10 mouse cellular contexts compared by ENCODE assay signal in the genomic region with DNA sequence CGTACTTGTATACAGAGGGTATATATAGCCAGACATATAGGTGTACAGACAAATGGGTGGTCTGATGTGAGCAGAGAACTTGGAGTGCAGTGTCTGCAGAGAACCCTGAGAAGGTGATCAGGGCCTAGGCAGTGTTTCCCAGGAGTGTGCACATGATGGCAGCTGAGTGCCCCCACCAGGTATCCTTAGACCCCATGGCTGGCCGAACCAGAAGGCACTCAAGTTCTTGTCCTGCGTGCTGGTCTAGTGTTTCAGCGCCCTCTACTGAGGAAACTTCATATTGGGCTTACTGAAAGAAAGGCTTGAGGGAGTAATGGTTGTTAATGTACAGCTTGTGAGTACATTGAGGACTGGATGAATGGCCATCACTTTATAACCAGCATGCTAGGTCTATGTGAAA. TPM values are rescaled to one million over a fixed set of nuclear protein-coding genes. Genes with fewer than 3 reads are reported as not detected.
DNase-seq lines count a peak whose midpoint lies in the region; ATAC-seq lines count a peak whose summit lies in the region.
"Had no signal": no experiment of that assay in that cellular context is flagged by ENCODE, and none has a peak within 500 bp of the region (broad histone marks: within the 10 kb centered on the region; RNA-seq: fewer than 3 reads in every experiment).

No protein-coding gene starts in this region.

- no peak overlapping the region for H3K9ac ChIP-seq in midbrain, embryonic 11.5 days (ENCODE audit: low read length)
- H3K9ac ChIP-seq in midbrain, embryonic 14.5 days (replicated peaks; ENCODE audit: low read length) = no peak overlapping the region

- no peak overlapping the region for H3K4me2 ChIP-seq in midbrain, embryonic 11.5 days
- H3K4me2 ChIP-seq in midbrain, embryonic 14.5 days (ENCODE audit: low read length) = no peak overlapping the region

- H3K9me3 ChIP-seq in midbrain, embryonic 11.5 days (ENCODE audit: control insufficient read depth, low read length) = no peaks in the 10 kb centered on the region
- no peaks in the 10 kb centered on the region for H3K9me3 ChIP-seq in midbrain, embryonic 10.5 days (replicated peaks)
- H3K9me3 ChIP-seq in midbrain, embryonic 14.5 days (ENCODE audit: control insufficient read depth, low read length) = no peaks in the 10 kb centered on the region

- H3K36me3 ChIP-seq in midbrain, embryonic 11.5 days (ENCODE audit: control insufficient read depth, insufficient read depth, low read length) = peaks cover 3% of the 10 kb centered on the region; the same call in 1 of the 2 replicates
- peaks cover 33% of the 10 kb centered on the region for H3K36me3 ChIP-seq in midbrain, embryonic 10.5 days
- H3K36me3 ChIP-seq in midbrain, embryonic 14.5 days (ENCODE audit: control insufficient read depth, insufficient read depth, low read length) = peaks cover 19% of the 10 kb centered on the region

- peak; percentile 59 to 68 for DNase-seq in cerebellum, adult 18-20 months
- no peak for DNase-seq in cerebellum, adult 11-12 months
- peak; percentile 91 for DNase-seq in midbrain, embryonic 11.5 days (ENCODE audit: low spot score, missing footprints)
- no peak for DNase-seq in midbrain, embryonic 10.5 days (ENCODE audit: low spot score)
- DNase-seq in embryo, embryonic 11 days = peak; percentile 80
- DNase-seq in kidney, postnatal 10 days = peak; percentile 61
- DNase-seq in midbrain, embryonic 14.5 days = peak; percentile 82
- no peak for DNase-seq in ovary, postnatal 14 days (ENCODE audit: low spot score)

- no peak overlapping the region for H3K27ac ChIP-seq in midbrain, embryonic 11.5 days (ENCODE audit: low read depth, low read length)
- H3K27ac ChIP-seq in midbrain, embryonic 10.5 days (replicated peaks) = no peak overlapping the region
- no peak overlapping the region for H3K27ac ChIP-seq in midbrain, embryonic 14.5 days (replicated peaks; ENCODE audit: low read depth, low read length)

- H3K27me3 ChIP-seq in midbrain, embryonic 11.5 days (ENCODE audit: control insufficient read depth, insufficient read depth, low read length) = no peaks in the 10 kb centered on the region
- no peaks in the 10 kb centered on the region for H3K27me3 ChIP-seq in midbrain, embryonic 10.5 days (ENCODE audit: low read depth, poor library complexity, severe bottlenecking)
- H3K27me3 ChIP-seq in midbrain, embryonic 14.5 days (ENCODE audit: control insufficient read depth, insufficient read depth, low read length) = no peaks in the 10 kb centered on the region
- H3K27me3 ChIP-seq: Patski had no signal

- ATAC-seq in midbrain, embryonic 11.5 days (ENCODE audit: low FRiP score) = 0 out of 2 replicates have a peak, but pooled peaks have one; percentile 42
- no peak for ATAC-seq in midbrain, embryonic 14.5 days (ENCODE audit: low FRiP score, low TSS enrichment)
- ATAC-seq: Patski had no signal

- WGBS in midbrain, embryonic 11.5 days = 33% methylated on average over 4 of the region's 4 CpGs
- WGBS in midbrain, embryonic 10.5 days = 28% methylated on average over 4 of the region's 4 CpGs
- 26% methylated on average over 4 of the region's 4 CpGs for WGBS in midbrain, embryonic 14.5 days

- H3K4me3 ChIP-seq in midbrain, embryonic 11.5 days (ENCODE audit: low read depth, low read length) = no peak overlapping the region
- no peak overlapping the region for H3K4me3 ChIP-seq in midbrain, embryonic 10.5 days
- H3K4me3 ChIP-seq in midbrain, embryonic 14.5 days (replicated peaks; ENCODE audit: low read depth, low read length) = no peak overlapping the region

- no peaks in the 10 kb centered on the region for H3K4me1 ChIP-seq in midbrain, embryonic 11.5 days (ENCODE audit: control insufficient read depth, insufficient read depth, low read length)
- H3K4me1 ChIP-seq in midbrain, embryonic 10.5 days = no peaks in the 10 kb centered on the region
- H3K4me1 ChIP-seq in midbrain, embryonic 14.5 days (ENCODE audit: control insufficient read depth, insufficient read depth, low read length) = no peaks in the 10 kb centered on the region

RNA-seq across cellular contexts. Expression of a gene that starts 8.7 kb away (rescaled TPM):
- polyA plus RNA-seq in midbrain, embryonic 11.5 days (2014; fragmentation: Nextera tagmentation; extraction: Ambion mirVana) = 7.5 and 8.0 TPM in 2 replicates
- 13.9 and 14.4 TPM in 2 replicates for polyA plus RNA-seq in midbrain, embryonic 10.5 days (2016; fragmentation: Nextera tagmentation; extraction: Ambion mirVana)
- 10.1 and 15.1 TPM in 2 replicates for polyA plus RNA-seq in midbrain, embryonic 14.5 days (2014; fragmentation: Nextera tagmentation; extraction: Ambion mirVana)

RNA-seq across cellular contexts. Expression of a gene that starts 9.0 kb away (rescaled TPM):
- polyA plus RNA-seq in midbrain, embryonic 11.5 days (2014; fragmentation: Nextera tagmentation; extraction: Ambion mirVana) = 83.7 and 91.7 TPM in 2 replicates
- polyA plus RNA-seq in midbrain, embryonic 10.5 days (2016; fragmentation: Nextera tagmentation; extraction: Ambion mirVana) = 117 and 126 TPM in 2 replicates
- polyA plus RNA-seq in midbrain, embryonic 14.5 days (2014; fragmentation: Nextera tagmentation; extraction: Ambion mirVana) = 88.2 and 88.6 TPM in 2 replicates

RNA-seq across cellular contexts. Expression of a gene that starts 16.9 kb away (rescaled TPM):
- polyA plus RNA-seq in midbrain, embryonic 11.5 days (2014; fragmentation: Nextera tagmentation; extraction: Ambion mirVana) = 109 and 111 TPM in 2 replicates
- polyA plus RNA-seq in midbrain, embryonic 10.5 days (2016; fragmentation: Nextera tagmentation; extraction: Ambion mirVana) = 88.2 and 91.8 TPM in 2 replicates
- 119 and 156 TPM in 2 replicates for polyA plus RNA-seq in midbrain, embryonic 14.5 days (2014; fragmentation: Nextera tagmentation; extraction: Ambion mirVana)

RNA-seq across cellular contexts. Expression of a gene that starts 26.9 kb away (rescaled TPM):
- polyA plus RNA-seq in midbrain, embryonic 11.5 days (2014; fragmentation: Nextera tagmentation; extraction: Ambion mirVana) = not detected in 2 replicates
- 0.12 TPM in 1 of 2 replicates, not detected in the other for polyA plus RNA-seq in midbrain, embryonic 10.5 days (2016; fragmentation: Nextera tagmentation; extraction: Ambion mirVana)
- polyA plus RNA-seq in midbrain, embryonic 14.5 days (2014; fragmentation: Nextera tagmentation; extraction: Ambion mirVana) = not detected in 2 replicates
- polyA plus RNA-seq: heart, embryonic 16.5 days; Patski had no signal

RNA-seq across cellular contexts. Expression of a gene that starts 28.1 kb away (rescaled TPM):
- not detected in 2 replicates for polyA plus RNA-seq in midbrain, embryonic 11.5 days (2014; fragmentation: Nextera tagmentation; extraction: Ambion mirVana)
- polyA plus RNA-seq in midbrain, embryonic 10.5 days (2016; fragmentation: Nextera tagmentation; extraction: Ambion mirVana) = 0.40 TPM in 1 of 2 replicates, not detected in the other
- polyA plus RNA-seq in midbrain, embryonic 14.5 days (2014; fragmentation: Nextera tagmentation; extraction: Ambion mirVana) = not detected in 2 replicates
- polyA plus RNA-seq: heart, embryonic 16.5 days; Patski had no signal

Comparison
In these comparisons a context has a peak if more than half of its experiments do, and no peak if none do; other contexts are left out.
1. DNase-seq: peak in cerebellum, adult 18-20 months (2 of 2), midbrain, embryonic 11.5 days (single experiment), embryo, embryonic 11 days (single experiment), kidney, postnatal 10 days (single experiment) and midbrain, embryonic 14.5 days (single experiment); none in cerebellum, adult 11-12 months (single experiment), midbrain, embryonic 10.5 days (single experiment) and ovary, postnatal 14 days (single experiment).